Mouse (Mus musculus) C2C12 (cell line): Measurements from ENCODE around the gene Jph3. TPM values are rescaled to one million over a fixed set of nuclear protein-coding genes. Genes with fewer than 3 reads are reported as not detected.

Source experiments
- H3K27me3 ChIP-seq: one replicate; pipeline ENCODE4 v1.6.1; 2011; ENCODE audit not compliant: control insufficient read depth, insufficient read depth, insufficient read length
- H3K36me3 ChIP-seq: one replicate; pipeline ENCODE4 v1.6.1; 2011; ENCODE audit not compliant: control insufficient read depth, insufficient read depth
- H3K4me3 ChIP-seq: one replicate; pipeline ENCODE4 v1.5.1; 2011; ENCODE audit warnings: mild to moderate bottlenecking, control low read depth; ENCODE audit not compliant: poor library complexity, insufficient read depth, severe bottlenecking
- H3K79me2 ChIP-seq: one replicate; pipeline ENCODE4 v1.6.1; 2011; ENCODE audit not compliant: control insufficient read depth, insufficient read depth
- H3K79me3 ChIP-seq: one replicate; pipeline ENCODE4 v1.6.1; 2011; ENCODE audit warnings: low read depth, control low read depth
- H3ac ChIP-seq: one replicate; pipeline ENCODE3; 2011; ENCODE audit warnings: low read depth; ENCODE audit not compliant: control insufficient read depth, insufficient read length
- CEBPB ChIP-seq: IDR thresholded peaks from one replicate; pipeline ENCODE4 v1.6.1; 2011; ENCODE audit warnings: low read depth, mild to moderate bottlenecking, control low read depth, moderate library complexity
- CTCF ChIP-seq: IDR thresholded peaks from one replicate; pipeline ENCODE4 v1.5.1; 2011; ENCODE audit not compliant: control insufficient read depth, insufficient read depth, insufficient read length
- FOSL1 ChIP-seq: IDR thresholded peaks from one replicate; pipeline ENCODE4 v1.8.0; 2011; ENCODE audit warnings: mild to moderate bottlenecking, low read length; ENCODE audit not compliant: poor library complexity, insufficient read depth, severe bottlenecking
- MAX ChIP-seq: IDR thresholded peaks from one replicate; pipeline ENCODE4 v1.6.1; 2011; ENCODE audit warnings: mild to moderate bottlenecking, control low read depth
- MYOD1 ChIP-seq: IDR thresholded peaks from one replicate; pipeline ENCODE4 v1.6.1; 2011; ENCODE audit warnings: low read depth; ENCODE audit not compliant: control insufficient read depth, insufficient read length
- MYOG ChIP-seq: IDR thresholded peaks from one replicate; pipeline ENCODE4 v1.6.1; 2011; ENCODE audit not compliant: control insufficient read depth, insufficient read length; ENCODE audit errors: extremely low read depth
- USF1 ChIP-seq: IDR thresholded peaks from one replicate; pipeline ENCODE4 v1.6.1; 2011; ENCODE audit warnings: low read depth, mild to moderate bottlenecking, control low read depth, moderate library complexity
- polyA plus RNA-seq: library from polyadenylated mRNA; unstranded; fragments of >200 nt; fragmentation: generic; extraction: Trizol; gene quantifications from one replicate; pipeline ENCODE4 v1.2.1, GENCODE M21; 2012; ENCODE audit warnings: missing spikeins

The Jph3 gene
- polyA plus RNA-seq, 1 experiment, result 0.02 TPM

GRCm38 (mm10) chr8:121829777-121830362 is 100.4 kb downstream of the Jph3 start:
- Histone ChIP-seq H3K79me2 (peaks cover 25% of the 10 kb centered on the region), H3K79me3 (peaks cover 19% of the 10 kb centered on the region), H3K36me3 (no peaks in the 10 kb centered on the region), H3ac (peak overlapping the region; percentile 47), H3K4me3 (peak overlapping the region; percentile 92), H3K27me3 (no peaks in the 10 kb centered on the region)
- TF ChIP-seq CEBPB (no peak), MAX (no peak), MYOD1 (no peak), USF1 (no peak), FOSL1 (no peak), CTCF (no peak), MYOG (no peak)

- peaks cover 25% of the 10 kb centered on the region for H3K79me2 ChIP-seq
- H3K27me3 ChIP-seq, result no peaks in the 10 kb centered on the region
- H3ac ChIP-seq, result no peak overlapping the region
- H3K79me3 ChIP-seq, result peaks cover 18% of the 10 kb centered on the region
- no peaks in the 10 kb centered on the region for H3K36me3 ChIP-seq
- TF ChIP-seq USF1 (no peak), MYOD1 (no peak), MAX (no peak), CEBPB (no peak), FOSL1 (no peak), CTCF (no peak), MYOG (no peak)
- no peak overlapping the region for H3K4me3 ChIP-seq
Observed at GRCm38 (mm10) chr8:121832061-121832460, 102.6 kb downstream of the Jph3 start.

- no peak overlapping the region for H3K4me3 ChIP-seq
- peaks cover 17% of the 10 kb centered on the region for H3K79me3 ChIP-seq
- no peak for TF ChIP-seq FOSL1
- no peak for TF ChIP-seq MYOG
- TF ChIP-seq CEBPB, result no peak
- TF ChIP-seq CTCF, result no peak
- no peak for TF ChIP-seq MYOD1
- peaks cover 24% of the 10 kb centered on the region for H3K79me2 ChIP-seq
- H3K27me3 ChIP-seq, result no peaks in the 10 kb centered on the region
- H3ac ChIP-seq, result no peak overlapping the region
- no peaks in the 10 kb centered on the region for H3K36me3 ChIP-seq
Observed at GRCm38 (mm10) chr8:121832503-121832902, 103.1 kb downstream of the Jph3 start.

- no peak for TF ChIP-seq CEBPB
- TF ChIP-seq CTCF, result peak; percentile 53
- no peaks in the 10 kb centered on the region for H3K79me2 ChIP-seq
- H3K27me3 ChIP-seq, result no peaks in the 10 kb centered on the region
- no peak overlapping the region for H3ac ChIP-seq
- no peak overlapping the region for H3K4me3 ChIP-seq
- H3K36me3 ChIP-seq, result no peaks in the 10 kb centered on the region
- H3K79me3 ChIP-seq, result no peaks in the 10 kb centered on the region
Observed at GRCm38 (mm10) chr8:121841242-121841641, 111.8 kb downstream of the Jph3 start.

- no peaks in the 10 kb centered on the region for H3K79me2 ChIP-seq
- no peak for TF ChIP-seq CEBPB
- TF ChIP-seq MYOG, result no peak
- no peak for TF ChIP-seq FOSL1
- TF ChIP-seq CTCF, result no peak
- no peak for TF ChIP-seq MAX
- no peak for TF ChIP-seq MYOD1
- TF ChIP-seq USF1, result no peak
- H3K79me3 ChIP-seq, result no peaks in the 10 kb centered on the region
- no peaks in the 10 kb centered on the region for H3K27me3 ChIP-seq
- H3K4me3 ChIP-seq, result no peak overlapping the region
- H3K36me3 ChIP-seq, result no peaks in the 10 kb centered on the region
- H3ac ChIP-seq, result peak overlapping the region; percentile 23
Observed at GRCm38 (mm10) chr8:121842064-121842955, 112.9 kb downstream of the Jph3 start.

GRCm38 (mm10) chr8:121843184-121843733 is 113.8 kb downstream of the Jph3 start:
- Histone ChIP-seq H3K79me3 (no peaks in the 10 kb centered on the region), H3K27me3 (no peaks in the 10 kb centered on the region), H3ac (no peak overlapping the region), H3K79me2 (no peaks in the 10 kb centered on the region), H3K4me3 (no peak overlapping the region), H3K36me3 (no peaks in the 10 kb centered on the region)
- TF ChIP-seq FOSL1, result no peak
- no peak for TF ChIP-seq MYOD1
- no peak for TF ChIP-seq CEBPB
- no peak for TF ChIP-seq MYOG
- no peak for TF ChIP-seq USF1
- no peak for TF ChIP-seq MAX
- no peak for TF ChIP-seq CTCF

Other genes starting within 250 kb of the Jph3 start
- not detected for gene 1700018B08Rik, start 185.3 kb upstream of the Jph3 start, polyA plus RNA-seq
- gene Fbxo31, start 150.8 kb upstream of the Jph3 start, polyA plus RNA-seq, result 9.4 TPM
- 101 TPM for gene Map1lc3b, start 139.3 kb upstream of the Jph3 start, polyA plus RNA-seq
- gene Zcchc14, start 76.7 kb upstream of the Jph3 start, polyA plus RNA-seq, result 18.2 TPM
- gene Klhdc4, start 99.9 kb downstream of the Jph3 start, polyA plus RNA-seq, result 53.5 TPM
- 112 TPM for gene Slc7a5, start 178.1 kb downstream of the Jph3 start, polyA plus RNA-seq
- not detected for gene Car5a, start 215.3 kb downstream of the Jph3 start, polyA plus RNA-seq
- gene Banp, start 220.1 kb downstream of the Jph3 start, polyA plus RNA-seq, result 25.9 TPM